Mouse (Mus musculus): ENCODE measurements around the gene Padi3. TPM values are rescaled to one million over a fixed set of nuclear protein-coding genes. Genes with fewer than 3 reads are reported as not detected.

The Padi3 gene
- total and polyA plus RNA-seq, 3 experiments = 73.1 to 106 TPM; not detected in 1

GRCm38 (mm10) chr4:140763158-140763557, 47.3 kb downstream of the Padi3 start (continued):
- TF ChIP-seq JUND (IDR thresholded peaks at IDR 0.05; ENCODE audit: low read depth, low read length) (no peak), MYC (IDR thresholded peaks at IDR 0.05; ENCODE audit: low read depth, low read length) (no peak), POLR2A (IDR thresholded peaks at IDR 0.05; ENCODE audit: control insufficient read depth in 1 of 2, insufficient read depth in 1 of 2, low read depth in 1 of 2, low read length in 2 of 2, poor library complexity in 1 of 2) (no peak)

- Histone ChIP-seq H3K27ac (ENCODE audit: control insufficient read depth, low read depth, low read length) (no peak overlapping the region), H3K9ac (ENCODE audit: control insufficient read depth, low read depth, low read length, poor library complexity, severe bottlenecking) (no peak overlapping the region), H3K4me1 (ENCODE audit: control insufficient read depth in 1 of 2, insufficient read depth in 2 of 2, low read length in 2 of 2) (peaks cover 0 to 3% of the 10 kb centered on the region in 2 experiments; a peak in 1 of 4 replicates), H3K27me3 (ENCODE audit: control insufficient read depth in 1 of 2, insufficient read depth in 2 of 2, low read length in 2 of 2) (no peaks in the 10 kb centered on the region; a peak in 1 of 4 replicates), H3K79me2 (ENCODE audit: control insufficient read depth, insufficient read depth, low read length, poor library complexity) (no peaks in the 10 kb centered on the region), H3K4me3 (ENCODE audit: control insufficient read depth in 1 of 2, insufficient read depth in 1 of 2, low read depth in 2 of 2, low read length in 2 of 2) (no peak overlapping the region), H3K9me3 (replicated peaks; ENCODE audit: insufficient read depth, low read length) (no peaks in the 10 kb centered on the region), H3K36me3 (ENCODE audit: control insufficient read depth in 1 of 2, insufficient read depth in 2 of 2, low read length in 2 of 2) (no peaks in the 10 kb centered on the region)
- DNase-seq (ENCODE audit: low read depth, low spot score) = no peak
- TF ChIP-seq ZNF384 (IDR thresholded peaks at IDR 0.05; ENCODE audit: low read depth, low read length) (no peak), GABPA (IDR thresholded peaks at IDR 0.05; ENCODE audit: low read depth, low read length) (no peak), ELF1 (IDR thresholded peaks at IDR 0.05; ENCODE audit: low read depth, low read length) (no peak), SIN3A (IDR thresholded peaks at IDR 0.05; ENCODE audit: low read length) (no peak), MEF2A (IDR thresholded peaks at IDR 0.05; ENCODE audit: extremely low read depth, insufficient replicate concordance, low read depth, low read length, poor library complexity, severe bottlenecking) (no peak), ZMIZ1 (IDR thresholded peaks at IDR 0.05; ENCODE audit: low read depth, low read length) (no peak), POLR2AphosphoS5 (IDR thresholded peaks at IDR 0.05; ENCODE audit: borderline replicate concordance, low read depth, low read length) (no peak), HCFC1 (IDR thresholded peaks at IDR 0.05; ENCODE audit: low read depth, low read length) (no peak), TAL1 (IDR thresholded peaks at IDR 0.05; ENCODE audit: low read length) (no peak), MXI1 (IDR thresholded peaks at IDR 0.05; ENCODE audit: low read depth, low read length) (no peak)
Observed at GRCm38 (mm10) chr4:140761601-140762000, 48.8 kb downstream of the Padi3 start.

- DNase-seq (ENCODE audit: low read depth, low spot score) = no peak
- no peaks in the 10 kb centered on the region for H3K27me3 ChIP-seq (ENCODE audit: control insufficient read depth in 1 of 2, insufficient read depth in 2 of 2, low read length in 2 of 2)
- H3K79me2 ChIP-seq (ENCODE audit: control insufficient read depth, insufficient read depth, low read length, poor library complexity) = no peaks in the 10 kb centered on the region
- H3K9ac ChIP-seq (ENCODE audit: control insufficient read depth, low read depth, low read length, poor library complexity, severe bottlenecking) = no peak overlapping the region
- TF ChIP-seq NELFE (IDR thresholded peaks at IDR 0.05; ENCODE audit: low read depth, low read length) (no peak), MAX (IDR thresholded peaks at IDR 0.05; ENCODE audit: low read length) (no peak), MYC (IDR thresholded peaks at IDR 0.05; ENCODE audit: low read depth, low read length) (no peak), POLR2A (IDR thresholded peaks at IDR 0.05; ENCODE audit: control insufficient read depth in 1 of 2, insufficient read depth in 1 of 2, low read depth in 1 of 2, low read length in 2 of 2, poor library complexity in 1 of 2) (no peak), TCF12 (IDR thresholded peaks at IDR 0.05; ENCODE audit: low read depth, low read length) (no peak), CHD1 (IDR thresholded peaks at IDR 0.05; ENCODE audit: low read depth, low read length) (no peak), HCFC1 (IDR thresholded peaks at IDR 0.05; ENCODE audit: low read depth, low read length) (no peak)
- no peaks in the 10 kb centered on the region for H3K9me3 ChIP-seq (replicated peaks; ENCODE audit: insufficient read depth, low read length)
- no peak overlapping the region for H3K4me3 ChIP-seq (ENCODE audit: control insufficient read depth in 1 of 2, insufficient read depth in 1 of 2, low read depth in 2 of 2, low read length in 2 of 2)
- H3K27ac ChIP-seq (ENCODE audit: control insufficient read depth, low read depth, low read length) = no peak overlapping the region
- peaks cover 0 to 3% of the 10 kb centered on the region in 2 experiments; a peak in 2 of 4 replicates for H3K4me1 ChIP-seq (ENCODE audit: control insufficient read depth in 1 of 2, insufficient read depth in 2 of 2, low read length in 2 of 2)
- H3K36me3 ChIP-seq (ENCODE audit: control insufficient read depth in 1 of 2, insufficient read depth in 2 of 2, low read length in 2 of 2) = no peaks in the 10 kb centered on the region
Observed at GRCm38 (mm10) chr4:140755811-140756210, 54.6 kb downstream of the Padi3 start.

All from MEL (cell line).